Mouse (Mus musculus) lung, embryonic 14.5 days (tissue): ENCODE data around the gene Psmd6. TPM values are rescaled to one million over a fixed set of nuclear protein-coding genes. Genes with fewer than 3 reads are reported as not detected.
A peak's percentile ranks its signal among the peaks of the same experiment; 100 is the strongest.

Experiments
- ATAC-seq: fragments of 200-750 bp; cut with Nextera tagmentation; 2 replicates; pipeline ENCODE4 v1.8.0; 2017; ENCODE audit warnings: mild to moderate bottlenecking, moderate TSS enrichment, moderate library complexity; ENCODE audit not compliant: insufficient read depth
- DNase-seq: peaks from one replicate; pipeline ENCODE4 v3.0.0-alpha.2; 2015
- H3K27ac ChIP-seq: fragments of 300-500 bp; sonication (generic); 2 replicates; pipeline ENCODE4 v1.5.1; 2014; ENCODE audit warnings: low read depth, mild to moderate bottlenecking, moderate library complexity
- H3K27me3 ChIP-seq: fragments of 300-500 bp; sonication (generic); 2 replicates; pipeline ENCODE4 v1.6.1; 2014; ENCODE audit warnings: low read length, control low read depth; ENCODE audit not compliant: insufficient read depth
- H3K36me3 ChIP-seq: fragments of 300-500 bp; sonication (generic); 2 replicates; pipeline ENCODE4 v1.6.1; 2014; ENCODE audit warnings: control low read depth; ENCODE audit not compliant: insufficient read depth
- H3K4me1 ChIP-seq: fragments of 300-500 bp; sonication (generic); 2 replicates; pipeline ENCODE4 v1.6.1; 2014; ENCODE audit warnings: antibody characterized with exemption, control low read depth; ENCODE audit not compliant: insufficient read depth
- H3K4me2 ChIP-seq: fragments of 300-500 bp; sonication (generic); 2 replicates; pipeline ENCODE4 v1.6.1; 2014; ENCODE audit warnings: mild to moderate bottlenecking
- H3K4me3 ChIP-seq: fragments of 300-500 bp; sonication (generic); 2 replicates; pipeline ENCODE4 v1.5.1; 2014; ENCODE audit warnings: low read depth, low read length
- H3K9ac ChIP-seq: fragments of 300-500 bp; sonication (generic); 2 replicates; pipeline ENCODE4 v1.6.1; 2014
- H3K9me3 ChIP-seq: fragments of 300-500 bp; sonication (generic); 2 replicates; pipeline ENCODE4 v1.6.1; 2016; ENCODE audit warnings: low read depth, low read length, control low read depth
- CTCF ChIP-seq: IDR thresholded peaks from 2 replicates; pipeline ENCODE4 v1.5.1; 2016; ENCODE audit warnings: antibody characterized with exemption, low read depth
- WGBS: fragments of 180-500 bp; shearing (Covaris S2); extraction: QIAGEN DNeasy Blood & Tissue Kit; methylation state at CpG from one replicate; pipeline ENCODE4 v1.1.7; 2014; 5-methylcytosine and 5-hydroxymethylcytosine counted together
- polyA plus RNA-seq: library from polyadenylated mRNA; unstranded; fragments of >200 nt; fragmentation: Nextera tagmentation; extraction: Ambion mirVana; gene quantifications from 2 replicates; pipeline ENCODE4 v1.2.1, GENCODE M21; 2014

Gene Psmd6
- polyA plus RNA-seq, 1 experiment from 2014 or later: 245 TPM

DNA sequence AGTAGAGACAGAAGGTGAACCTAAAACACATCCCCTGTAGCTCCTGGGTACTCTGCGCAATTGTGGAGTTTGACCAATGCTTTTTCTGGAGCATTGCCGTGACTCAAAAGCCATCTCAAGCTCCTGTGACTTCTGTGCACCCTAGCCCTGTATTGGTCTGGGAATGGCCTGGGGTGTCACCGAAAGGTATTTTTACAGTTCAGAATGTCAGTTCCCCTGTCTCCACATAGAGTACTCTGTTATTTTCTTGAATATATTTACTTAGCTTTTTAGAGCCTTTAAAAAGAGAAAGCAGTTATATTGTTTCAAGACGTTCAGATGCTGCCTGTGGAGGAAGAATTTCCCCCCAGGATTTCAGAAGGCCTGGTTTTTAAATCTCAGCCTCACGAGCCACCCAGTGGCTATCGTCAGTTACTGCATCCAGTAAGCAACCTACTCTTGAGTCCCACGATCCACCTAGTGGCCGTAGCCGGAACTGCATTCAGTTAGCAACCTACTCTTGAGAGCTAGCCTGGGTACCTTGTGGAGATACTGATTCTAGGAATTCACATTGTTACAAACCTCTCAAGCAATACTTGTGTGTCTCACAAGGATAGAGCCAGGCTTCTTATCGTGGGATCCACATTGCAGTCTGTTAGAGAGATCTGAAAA is 22.3 kb downstream of the Psmd6 start:
- peak; percentile 97 for DNase-seq
- H3K36me3 ChIP-seq: peaks cover 71% of the 10 kb centered on the region
- no peak overlapping the region for H3K9ac ChIP-seq
- peak; percentile 68; the same call in 1 of the 2 replicates for ATAC-seq
- no peaks in the 10 kb centered on the region for H3K4me1 ChIP-seq
- TF ChIP-seq CTCF: peak; percentile 100
- 29% methylated on average over 10 of the region's 10 CpGs for WGBS
- H3K9me3 ChIP-seq: no peaks in the 10 kb centered on the region
- no peak overlapping the region for H3K27ac ChIP-seq
- no peak overlapping the region for H3K4me3 ChIP-seq
- H3K27me3 ChIP-seq: no peaks in the 10 kb centered on the region
- no peak overlapping the region for H3K4me2 ChIP-seq

DNA sequence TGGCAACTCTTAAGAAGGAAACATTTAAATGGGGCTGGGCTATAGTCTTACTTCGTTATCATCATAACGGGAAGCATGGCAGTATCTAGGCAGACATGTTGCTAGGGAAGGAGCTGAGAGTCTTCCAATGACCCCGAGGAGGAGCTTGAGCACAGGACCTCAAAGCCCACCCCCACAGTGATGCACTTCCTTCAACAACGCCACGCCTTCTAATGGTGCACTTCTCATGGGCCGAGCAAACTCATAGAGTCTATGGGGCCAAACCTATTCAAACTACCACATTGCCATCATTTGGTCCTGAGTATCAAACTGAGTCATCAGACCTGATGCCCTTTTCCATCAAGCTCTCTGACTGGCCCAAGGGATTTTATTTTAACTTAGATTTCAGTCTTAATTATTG is 30.2 kb downstream of the Psmd6 start:
- Histone ChIP-seq H3K27me3 (no peaks in the 10 kb centered on the region), H3K9ac (no peak overlapping the region), H3K4me1 (no peaks in the 10 kb centered on the region), H3K4me3 (no peak overlapping the region), H3K4me2 (no peak overlapping the region), H3K9me3 (no peaks in the 10 kb centered on the region), H3K36me3 (peaks cover 47% of the 10 kb centered on the region), H3K27ac (no peak overlapping the region)
- ATAC-seq: no peak
- WGBS: 90% methylated on average over 6 of the region's 6 CpGs
- TF ChIP-seq CTCF: no peak
- no peak for DNase-seq

DNA sequence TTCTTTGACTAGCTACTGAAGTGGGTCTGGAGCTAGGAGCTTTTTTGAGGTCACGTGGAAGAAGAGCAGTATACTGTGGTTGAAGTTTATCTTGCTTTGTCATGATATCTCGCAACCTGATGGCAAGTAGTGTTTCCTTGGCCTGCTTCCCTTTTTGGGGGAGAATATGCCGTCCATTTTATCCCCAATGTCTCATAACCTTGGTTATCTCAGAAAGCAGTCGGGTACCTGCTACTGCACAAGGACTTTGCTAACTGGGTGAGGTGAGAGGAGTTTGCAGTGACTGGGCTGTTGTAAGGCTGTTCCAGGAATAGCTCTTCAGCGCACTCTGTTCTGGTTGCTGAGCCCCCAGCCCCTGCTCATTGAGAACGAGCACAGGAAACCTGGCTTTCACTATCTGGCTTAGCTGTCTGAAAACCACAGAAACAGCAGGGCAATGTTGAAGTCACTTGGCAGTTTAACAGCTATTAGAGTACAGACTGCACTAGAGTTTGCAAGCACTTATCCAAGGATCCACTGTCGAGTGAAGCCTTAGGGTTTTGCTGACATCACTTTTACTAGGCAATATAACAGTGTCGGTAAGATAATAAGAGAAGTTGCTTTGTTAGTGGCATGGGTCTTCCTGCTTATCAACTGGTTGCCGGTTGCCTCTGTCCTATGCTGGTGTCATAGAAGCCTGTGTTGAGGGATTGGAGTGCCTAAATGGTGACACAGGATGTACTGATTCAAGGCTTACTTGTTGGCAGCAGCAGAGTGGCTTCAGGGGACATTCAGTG is 32.6 kb downstream of the Psmd6 start:
- ATAC-seq (no peak), DNase-seq (no peak)
- H3K9ac ChIP-seq: no peak overlapping the region
- H3K4me1 ChIP-seq: no peaks in the 10 kb centered on the region
- 77% methylated on average over 9 of the region's 9 CpGs for WGBS
- no peak overlapping the region for H3K4me3 ChIP-seq
- no peak for TF ChIP-seq CTCF
- H3K27me3 ChIP-seq: no peaks in the 10 kb centered on the region
- H3K4me2 ChIP-seq: no peak overlapping the region
- no peak overlapping the region for H3K27ac ChIP-seq
- H3K36me3 ChIP-seq: peaks cover 39% of the 10 kb centered on the region
- H3K9me3 ChIP-seq: no peaks in the 10 kb centered on the region

DNA sequence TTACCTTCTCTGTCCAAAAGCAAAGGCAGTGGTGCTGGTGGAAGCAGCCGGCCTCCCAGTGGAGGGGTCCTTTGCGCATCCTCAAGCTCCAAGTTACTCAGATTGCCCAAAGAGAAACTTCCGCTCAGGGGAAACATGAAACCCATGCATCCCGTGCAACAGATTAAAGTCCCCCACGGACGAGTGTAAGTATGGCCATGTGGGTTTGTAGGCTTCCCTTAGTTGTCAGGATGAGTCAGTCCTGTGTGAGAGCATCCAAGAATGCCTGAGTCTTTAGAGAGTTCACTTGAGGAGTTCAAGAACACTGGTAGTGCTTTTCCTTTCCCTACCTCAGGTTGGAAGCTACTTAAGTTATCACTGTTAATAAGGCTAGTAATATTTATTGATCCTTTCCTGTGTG is 33.4 kb downstream of the Psmd6 start:
- no peak overlapping the region for H3K4me3 ChIP-seq
- WGBS: 78% methylated on average over 6 of the region's 6 CpGs
- H3K4me1 ChIP-seq: no peaks in the 10 kb centered on the region
- H3K27ac ChIP-seq: no peak overlapping the region
- H3K4me2 ChIP-seq: no peak overlapping the region
- H3K27me3 ChIP-seq: no peaks in the 10 kb centered on the region
- H3K9me3 ChIP-seq: no peaks in the 10 kb centered on the region
- peaks cover 34% of the 10 kb centered on the region for H3K36me3 ChIP-seq
- TF ChIP-seq CTCF: no peak
- no peak overlapping the region for H3K9ac ChIP-seq
- DNase-seq (no peak), ATAC-seq (no peak)

DNA sequence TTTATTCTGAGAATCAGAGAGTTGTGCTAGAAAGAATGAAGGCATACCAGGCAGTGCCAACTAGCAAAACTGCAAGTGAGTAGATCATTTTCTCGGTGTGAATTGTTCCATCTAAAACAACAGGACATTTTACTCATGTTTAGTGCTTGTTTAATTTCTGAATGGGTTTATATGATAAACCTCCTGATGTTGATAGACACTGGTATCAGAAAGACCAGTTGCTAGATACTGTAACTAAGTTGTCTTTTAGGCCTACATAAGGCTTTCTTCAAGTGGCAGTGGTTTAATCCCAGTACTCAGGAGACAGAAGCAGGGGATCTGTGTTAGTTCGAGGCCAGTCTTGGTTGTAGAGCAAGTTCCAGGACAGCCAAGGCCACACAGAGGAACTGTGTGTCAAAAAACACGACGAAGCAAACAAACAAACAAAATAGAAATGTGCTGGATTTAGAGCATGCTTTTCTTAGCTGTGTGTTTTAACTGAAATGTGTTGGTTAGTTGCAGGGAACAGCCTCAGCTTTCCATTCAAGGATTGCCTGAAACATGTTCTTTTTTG is 34.0 kb downstream of the Psmd6 start:
- no peaks in the 10 kb centered on the region for H3K9me3 ChIP-seq
- H3K27me3 ChIP-seq: no peaks in the 10 kb centered on the region
- H3K4me3 ChIP-seq: no peak overlapping the region
- ATAC-seq (no peak), DNase-seq (no peak)
- H3K36me3 ChIP-seq: peaks cover 31% of the 10 kb centered on the region
- H3K4me2 ChIP-seq: no peak overlapping the region
- no peaks in the 10 kb centered on the region for H3K4me1 ChIP-seq
- no peak overlapping the region for H3K9ac ChIP-seq
- H3K27ac ChIP-seq: no peak overlapping the region
- TF ChIP-seq CTCF: no peak
- WGBS: 82% methylated on average over 4 of the region's 4 CpGs

DNA sequence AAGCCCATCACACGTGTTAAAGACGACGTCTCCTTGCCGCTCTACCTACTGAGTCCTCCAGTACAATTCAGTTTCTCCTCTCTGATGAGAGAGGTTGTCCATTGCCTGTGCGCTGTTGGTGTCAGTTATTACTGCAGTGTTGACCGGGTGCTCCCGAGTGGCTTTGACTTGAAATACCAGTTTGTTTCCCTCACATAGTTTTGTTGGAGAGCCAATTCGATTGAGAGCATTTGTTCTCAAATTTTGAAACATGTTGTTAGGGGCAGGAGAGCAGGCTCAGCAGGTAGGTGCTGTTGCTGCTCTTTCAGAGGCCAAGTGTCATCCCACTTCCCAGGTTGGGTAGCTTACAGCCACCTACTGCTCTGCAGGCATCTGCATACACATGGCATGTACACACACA is 37.0 kb downstream of the Psmd6 start:
- no peak for ATAC-seq
- WGBS: 86% methylated on average over 8 of the region's 8 CpGs

DNA sequence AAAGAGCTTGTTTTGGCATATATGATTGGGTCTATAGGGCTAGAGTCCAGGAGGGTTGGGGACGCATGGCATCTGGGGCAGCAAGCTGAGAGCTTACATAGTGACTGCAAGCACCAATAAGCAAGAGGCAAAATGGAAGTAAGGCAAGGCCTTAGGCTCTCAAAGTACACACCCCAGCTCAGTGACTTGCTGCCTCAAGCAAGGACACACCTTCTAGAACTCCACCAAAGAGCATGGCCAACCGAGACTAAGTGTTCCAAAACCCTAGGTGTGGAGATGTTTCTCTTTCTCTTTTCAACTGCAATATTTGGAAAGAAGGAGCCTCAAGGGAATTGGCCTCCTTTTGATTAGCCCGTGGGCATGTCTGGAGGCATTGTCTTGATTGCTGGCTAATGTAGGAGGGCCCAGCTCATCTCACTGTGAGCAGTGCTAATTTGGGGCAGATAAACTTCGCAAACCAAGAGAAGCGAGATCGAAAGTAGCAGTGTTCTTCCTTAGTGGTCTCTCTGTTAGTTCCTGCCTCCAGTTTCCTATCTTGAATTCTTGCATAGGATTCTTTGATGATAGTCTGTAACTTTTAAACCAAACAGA is 40.1 kb downstream of the Psmd6 start:
- H3K4me1 ChIP-seq: no peaks in the 10 kb centered on the region
- no peak overlapping the region for H3K4me2 ChIP-seq
- no peak for ATAC-seq
- no peak for TF ChIP-seq CTCF
- H3K27ac ChIP-seq: no peak overlapping the region
- peaks cover 4% of the 10 kb centered on the region; the same call in 1 of the 2 replicates for H3K36me3 ChIP-seq
- WGBS: 90% methylated on average over 6 of the region's 6 CpGs
- DNase-seq: no peak
- H3K9ac ChIP-seq: no peak overlapping the region
- H3K27me3 ChIP-seq: no peaks in the 10 kb centered on the region
- H3K4me3 ChIP-seq: no peak overlapping the region
- no peaks in the 10 kb centered on the region for H3K9me3 ChIP-seq

More for the DNA sequence above, 37.0 kb downstream of the Psmd6 start:
- H3K27ac ChIP-seq: no peak overlapping the region
- no peaks in the 10 kb centered on the region for H3K9me3 ChIP-seq
- no peak overlapping the region for H3K4me2 ChIP-seq
- no peaks in the 10 kb centered on the region for H3K4me1 ChIP-seq
- DNase-seq: no peak
- no peak for TF ChIP-seq CTCF
- H3K27me3 ChIP-seq: no peaks in the 10 kb centered on the region
- no peak overlapping the region for H3K9ac ChIP-seq
- H3K4me3 ChIP-seq: no peak overlapping the region
- peaks cover 13% of the 10 kb centered on the region for H3K36me3 ChIP-seq
